Mouse (Mus musculus) heart, embryonic 14.5 days (tissue): ENCODE measurements around the gene Chpt1. TPM values are rescaled to one million over a fixed set of nuclear protein-coding genes. Genes with fewer than 3 reads are reported as not detected.

Experiments used
- ATAC-seq: fragments of 200-750 bp; cut with Nextera tagmentation; 2 replicates; pipeline ENCODE4 v1.8.0; 2017; ENCODE audit warnings: low read depth, moderate TSS enrichment; ENCODE audit not compliant: insufficient number of reproducible peaks, insufficient read depth, low FRiP score
- H3K27ac ChIP-seq, 2 experiments: fragments of 200-500 bp in 1 of 2; fragments of 300-500 bp in 1 of 2; sonication (generic) in 1 of 2; replicated peaks in 1 of 2; 2 replicates each; pipeline ENCODE4 v1.5.1; 2012 to 2014; ENCODE audit warnings: low read depth in 2 of 2, low read length in 2 of 2, control low read depth in 1 of 2, mild to moderate bottlenecking in 1 of 2, mixed read lengths in 1 of 2; ENCODE audit not compliant: control insufficient read depth in 1 of 2, insufficient read depth in 1 of 2
- H3K27me3 ChIP-seq: fragments of 300-500 bp; sonication (generic); 2 replicates; pipeline ENCODE4 v1.6.1; 2014; ENCODE audit warnings: mild to moderate bottlenecking, low read length, control low read depth; ENCODE audit not compliant: control insufficient read depth, insufficient read depth
- H3K36me3 ChIP-seq: fragments of 300-500 bp; sonication (generic); 2 replicates; pipeline ENCODE4 v1.6.1; 2014; ENCODE audit warnings: mild to moderate bottlenecking, control low read depth, low read length, mixed read lengths; ENCODE audit not compliant: control insufficient read depth, insufficient read depth
- H3K4me1 ChIP-seq, 2 experiments: fragments of 200-500 bp in 1 of 2; fragments of 300-500 bp in 1 of 2; sonication (generic) in 1 of 2; 2 replicates each; pipeline ENCODE4 v1.6.1; 2012 to 2014; ENCODE audit warnings: low read length in 2 of 2, control low read depth in 1 of 2, mixed read lengths in 1 of 2; ENCODE audit not compliant: control insufficient read depth in 2 of 2, insufficient read depth in 2 of 2
- H3K4me2 ChIP-seq: fragments of 300-500 bp; sonication (generic); 2 replicates; pipeline ENCODE4 v1.6.1; 2014; ENCODE audit warnings: mild to moderate bottlenecking, low read length
- H3K4me3 ChIP-seq, 2 experiments: fragments of 200-500 bp in 1 of 2; fragments of 300-500 bp in 1 of 2; sonication (generic) in 1 of 2; 2 replicates each; pipeline ENCODE4 v1.5.1; 2012 to 2014; ENCODE audit warnings: low read length in 2 of 2, mild to moderate bottlenecking in 2 of 2, control low read depth in 1 of 2, low read depth in 1 of 2, moderate library complexity in 1 of 2; ENCODE audit not compliant: control insufficient read depth in 1 of 2, insufficient read depth in 1 of 2
- H3K9ac ChIP-seq: fragments of 300-500 bp; sonication (generic); 2 replicates; pipeline ENCODE4 v1.6.1; 2014; ENCODE audit warnings: mild to moderate bottlenecking, low read length
- H3K9me3 ChIP-seq: fragments of 300-500 bp; sonication (generic); 2 replicates; pipeline ENCODE4 v1.6.1; 2016; ENCODE audit warnings: low read length, control low read depth; ENCODE audit not compliant: control insufficient read depth
- WGBS: fragments of 180-500 bp; shearing (Covaris S2); extraction: QIAGEN DNeasy Blood & Tissue Kit; methylation state at CpG from one replicate; pipeline ENCODE4 v1.1.7; 2014; 5-methylcytosine and 5-hydroxymethylcytosine counted together
- polyA plus RNA-seq: library from polyadenylated mRNA; unstranded; fragments of >200 nt; fragmentation: Nextera tagmentation; extraction: Ambion mirVana; gene quantifications from 2 replicates; pipeline ENCODE4 v1.2.1, GENCODE M21; 2014

Chpt1 gene
- polyA plus RNA-seq, 1 experiment from 2014 or later, result 55.5 TPM

- Histone ChIP-seq H3K4me1 (peaks cover 6 to 9% of the 10 kb centered on the region in 2 experiments; a peak in 3 of 4 replicates), H3K9ac (no peak overlapping the region), H3K27ac (no peak overlapping the region), H3K9me3 (no peaks in the 10 kb centered on the region), H3K4me3 (no peak overlapping the region), H3K27me3 (no peaks in the 10 kb centered on the region), H3K4me2 (no peak overlapping the region), H3K36me3 (peaks cover 18% of the 10 kb centered on the region)
- WGBS, result 69% methylated on average over 19 of the region's 19 CpGs
- ATAC-seq, result no peak
These were observed 83.0 kb downstream of the Chpt1 start for GRCm38 (mm10) chr10:88420655-88421435.

GRCm38 (mm10) chr10:88420141-88420541 lies 83.7 kb downstream of the Chpt1 start:
- Histone ChIP-seq H3K4me2 (no peak overlapping the region), H3K9ac (no peak overlapping the region), H3K4me3 (no peak overlapping the region), H3K4me1 (peaks cover 6 to 9% of the 10 kb centered on the region in 2 experiments; a peak in 3 of 4 replicates), H3K36me3 (peaks cover 24% of the 10 kb centered on the region), H3K9me3 (no peaks in the 10 kb centered on the region), H3K27me3 (no peaks in the 10 kb centered on the region), H3K27ac (no peak overlapping the region)
- no peak for ATAC-seq
- WGBS, result 84% methylated on average over 11 of the region's 11 CpGs

GRCm38 (mm10) chr10:88417686-88418085 lies 86.2 kb downstream of the Chpt1 start:
- Histone ChIP-seq H3K36me3 (peaks cover 28% of the 10 kb centered on the region), H3K27me3 (no peaks in the 10 kb centered on the region), H3K4me2 (no peak overlapping the region), H3K27ac (no peak overlapping the region), H3K9ac (no peak overlapping the region), H3K4me3 (no peak overlapping the region), H3K4me1 (peaks cover 6 to 9% of the 10 kb centered on the region in 2 experiments; a peak in 3 of 4 replicates), H3K9me3 (no peaks in the 10 kb centered on the region)
- 88% methylated on average over 5 of the region's 5 CpGs for WGBS
- no peak for ATAC-seq

GRCm38 (mm10) chr10:88412290-88412995 lies 91.4 kb downstream of the Chpt1 start:
- Histone ChIP-seq H3K4me3 (no peak overlapping the region), H3K27me3 (no peaks in the 10 kb centered on the region), H3K27ac (no peak overlapping the region), H3K4me1 (peaks cover 3 to 8% of the 10 kb centered on the region in 2 experiments; a peak in 3 of 4 replicates), H3K4me2 (no peak overlapping the region), H3K9me3 (no peaks in the 10 kb centered on the region), H3K36me3 (0 out of 2 replicates have a peak, but pooled peaks cover 13% of the 10 kb centered on the region), H3K9ac (no peak overlapping the region)
- 75% methylated on average over 17 of the region's 17 CpGs for WGBS
- ATAC-seq, result no peak

- ATAC-seq, result no peak
- H3K9ac ChIP-seq, result no peak overlapping the region
- H3K27ac ChIP-seq, result no peak overlapping the region
- no peak overlapping the region for H3K4me3 ChIP-seq
- H3K4me1 ChIP-seq, result peaks cover 5 to 8% of the 10 kb centered on the region in 2 experiments; a peak in 3 of 4 replicates
- H3K4me2 ChIP-seq, result no peak overlapping the region
- H3K9me3 ChIP-seq, result no peaks in the 10 kb centered on the region
- no peaks in the 10 kb centered on the region for H3K27me3 ChIP-seq
- 0 out of 2 replicates have a peak, but pooled peaks cover 4% of the 10 kb centered on the region for H3K36me3 ChIP-seq
- WGBS, result 71% methylated on average over 2 of the region's 2 CpGs
These were observed 94.1 kb downstream of the Chpt1 start for GRCm38 (mm10) chr10:88409751-88410150.

GRCm38 (mm10) chr10:88407875-88408631 lies 95.8 kb downstream of the Chpt1 start:
- Histone ChIP-seq H3K27ac (no peak overlapping the region), H3K27me3 (no peaks in the 10 kb centered on the region), H3K9ac (no peak overlapping the region), H3K4me1 (peaks cover 5 to 8% of the 10 kb centered on the region in 2 experiments; a peak in 3 of 4 replicates), H3K9me3 (no peaks in the 10 kb centered on the region), H3K36me3 (no peaks in the 10 kb centered on the region), H3K4me3 (no peak overlapping the region), H3K4me2 (no peak overlapping the region)
- WGBS, result 67% methylated on average over 12 of the region's 12 CpGs
- ATAC-seq, result no peak

GRCm38 (mm10) chr10:88405812-88406211 lies 98.1 kb downstream of the Chpt1 start:
- ATAC-seq, result no peak
- Histone ChIP-seq H3K4me3 (no peak overlapping the region), H3K27ac (no peak overlapping the region), H3K27me3 (no peaks in the 10 kb centered on the region), H3K4me1 (peaks cover 5 to 8% of the 10 kb centered on the region in 2 experiments; a peak in 3 of 4 replicates), H3K9me3 (no peaks in the 10 kb centered on the region), H3K36me3 (no peaks in the 10 kb centered on the region), H3K4me2 (no peak overlapping the region), H3K9ac (no peak overlapping the region)
- 67% methylated on average over 7 of the region's 7 CpGs for WGBS
